Mouse (Mus musculus): ENCODE measurements at regions not wholly inside any gene's neighbourhood (a gene's known extent, or its start where the extent isn't known, plus 50 kb on each side); places are given as distances from the start of the nearest gene placed in this dataset.

DNA sequence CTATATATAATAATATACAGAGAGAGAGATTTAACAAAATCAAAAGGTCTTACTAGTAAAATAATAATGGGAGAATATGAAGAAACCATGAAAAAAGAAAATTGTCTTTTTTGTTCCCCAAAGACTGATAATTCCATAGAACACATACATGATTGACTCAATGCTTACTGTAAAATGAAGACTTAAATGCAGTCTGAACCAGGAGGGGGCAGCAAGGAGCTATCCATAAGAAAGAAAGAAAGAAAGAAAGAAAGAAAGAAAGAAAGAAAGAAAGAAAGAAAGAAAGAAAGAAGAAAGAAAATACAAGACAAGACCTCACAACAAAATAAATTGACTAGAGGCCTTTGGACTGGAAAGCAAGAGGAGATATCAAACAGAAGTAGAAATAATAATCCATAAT, 868.8 kb upstream of the Acvr2a start:
- DNase-seq (ENCODE audit: low read depth, low spot score), result peak; percentile 25

DNA sequence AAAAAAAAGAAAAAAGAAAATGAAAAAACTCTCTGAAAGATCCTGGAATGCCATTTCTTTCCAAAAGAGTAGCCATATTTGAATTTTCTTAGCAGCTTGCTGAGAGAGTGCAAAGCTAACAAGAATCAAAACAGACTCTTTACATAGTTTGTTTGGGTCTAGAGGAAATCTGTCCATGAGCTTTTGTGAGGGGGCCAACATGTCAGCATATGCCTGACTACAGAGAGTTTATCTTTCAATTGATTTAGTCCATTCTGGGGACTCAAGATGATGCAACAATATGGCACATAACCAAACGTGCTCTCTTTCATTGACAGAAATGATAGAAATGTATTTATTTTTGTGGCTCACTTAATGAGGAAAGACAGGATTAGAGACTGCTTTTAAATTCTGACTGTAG, 822.8 kb upstream of the Acvr2a start:
- DNase-seq (ENCODE audit: low read depth, low spot score), result no peak

DNA sequence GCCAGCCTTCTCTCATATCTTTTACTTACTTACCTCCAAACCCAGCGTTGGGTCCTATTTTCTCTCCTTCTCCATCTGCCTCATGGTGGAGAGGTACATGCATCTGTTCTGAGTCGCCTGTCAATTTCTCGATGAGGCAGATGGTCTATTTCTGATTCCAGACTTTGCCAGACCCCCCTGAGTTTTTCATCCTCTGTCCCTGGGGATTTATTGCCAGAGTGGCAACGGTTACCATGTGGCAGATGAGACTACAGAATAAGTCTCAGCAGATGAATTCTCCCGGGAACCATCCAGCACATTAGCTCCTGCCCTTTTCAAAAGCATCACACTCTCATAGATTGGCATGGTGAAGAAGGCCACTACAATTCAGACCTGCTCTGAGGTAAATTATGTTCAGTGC, 819.7 kb upstream of the Acvr2a start:
- DNase-seq (ENCODE audit: low read depth, low spot score), result peak; percentile 27

DNA sequence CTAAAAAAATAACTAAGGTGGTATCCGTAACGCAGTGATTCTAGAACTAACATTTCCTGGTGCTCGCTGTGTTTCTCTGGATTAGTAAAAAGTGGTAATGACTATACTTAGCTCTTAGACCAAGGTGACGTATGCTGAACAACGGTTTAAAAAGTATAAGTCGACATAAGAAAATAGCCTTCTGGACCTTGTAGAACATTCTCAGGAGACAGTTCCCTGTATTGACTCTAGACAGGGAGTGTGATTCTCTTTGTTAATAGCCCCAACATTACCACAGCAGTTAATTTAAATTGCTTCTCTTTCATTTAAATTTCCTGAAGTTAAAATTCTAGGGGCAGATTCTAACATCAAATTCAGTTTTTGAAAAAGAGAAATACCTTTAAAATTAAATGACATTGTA, 812.7 kb upstream of the Acvr2a start:
- DNase-seq (ENCODE audit: low read depth, low spot score), result no peak

DNA sequence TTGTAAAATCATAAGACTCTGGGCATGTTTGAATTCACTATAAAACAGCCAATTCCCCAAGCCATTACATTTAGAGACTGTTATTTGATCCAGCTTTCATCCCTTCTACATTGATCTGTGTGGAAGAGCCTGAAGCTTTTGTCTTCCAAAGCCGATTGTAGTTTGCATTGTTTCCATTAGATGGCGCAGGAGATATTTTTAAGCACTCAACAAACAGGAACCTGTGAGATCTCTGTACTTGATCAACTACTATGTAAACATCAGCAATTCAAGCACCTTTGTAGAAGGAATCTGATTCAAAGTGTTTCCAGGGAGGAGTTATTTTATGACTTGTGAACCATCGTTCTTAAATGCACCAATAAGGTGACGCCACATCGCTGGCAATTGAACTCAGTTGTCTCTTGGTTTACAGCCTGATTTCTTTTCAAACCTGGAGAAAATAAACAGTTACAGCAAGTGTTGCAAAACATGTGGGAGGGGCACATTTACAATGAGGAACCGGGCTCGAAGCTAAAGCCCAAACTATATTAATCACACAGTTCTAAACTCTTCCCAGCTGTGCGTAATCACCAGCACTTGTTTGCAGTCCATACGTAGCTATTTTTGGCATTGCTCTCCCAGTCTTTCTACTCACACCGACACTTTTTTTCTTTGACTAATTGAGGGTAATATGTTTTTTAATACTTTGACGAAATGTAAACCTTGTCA, 812.0 kb upstream of the Acvr2a start:
- DNase-seq (ENCODE audit: low read depth, low spot score), result peak; percentile 88

DNA sequence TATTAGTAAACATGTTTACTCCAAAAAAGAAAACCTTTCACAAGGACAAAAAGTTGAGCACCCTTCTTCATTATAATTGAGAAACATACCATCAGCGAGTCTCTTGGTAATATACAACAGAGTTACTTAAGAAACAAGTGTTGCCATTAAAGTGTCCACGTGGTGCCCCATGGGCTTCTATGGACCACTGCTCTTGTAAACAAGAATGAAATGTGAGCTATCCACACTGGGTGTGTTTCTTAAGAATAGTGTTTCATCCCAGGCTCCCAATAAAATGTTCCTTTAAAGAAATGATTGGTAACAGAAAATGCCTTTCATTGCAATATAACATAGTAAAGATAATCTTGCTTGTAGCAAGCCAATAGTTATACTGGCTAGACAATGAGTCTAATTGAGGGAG, 803.6 kb upstream of the Acvr2a start:
- DNase-seq (ENCODE audit: low read depth, low spot score), result no peak

DNA sequence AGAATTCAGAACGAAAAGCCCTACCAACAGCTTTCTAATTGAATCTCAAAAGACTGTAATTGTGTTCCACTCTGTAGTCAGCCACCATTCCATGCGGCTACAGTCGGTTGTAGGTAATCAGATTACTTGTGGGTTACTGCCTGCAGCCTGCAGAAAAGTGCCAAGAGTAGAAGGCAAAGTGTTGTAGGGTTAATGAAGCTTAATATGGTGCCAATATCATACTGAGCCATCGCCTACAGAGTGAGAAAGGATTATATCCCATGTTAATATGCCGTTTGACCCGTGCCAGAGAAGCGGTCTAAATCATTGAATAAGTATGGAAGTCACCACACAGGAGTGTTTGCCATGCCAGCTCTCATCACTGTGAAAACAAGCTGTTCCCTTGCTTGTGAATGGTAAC, 786.4 kb upstream of the Acvr2a start:
- DNase-seq (ENCODE audit: low read depth, low spot score), result no peak

DNA sequence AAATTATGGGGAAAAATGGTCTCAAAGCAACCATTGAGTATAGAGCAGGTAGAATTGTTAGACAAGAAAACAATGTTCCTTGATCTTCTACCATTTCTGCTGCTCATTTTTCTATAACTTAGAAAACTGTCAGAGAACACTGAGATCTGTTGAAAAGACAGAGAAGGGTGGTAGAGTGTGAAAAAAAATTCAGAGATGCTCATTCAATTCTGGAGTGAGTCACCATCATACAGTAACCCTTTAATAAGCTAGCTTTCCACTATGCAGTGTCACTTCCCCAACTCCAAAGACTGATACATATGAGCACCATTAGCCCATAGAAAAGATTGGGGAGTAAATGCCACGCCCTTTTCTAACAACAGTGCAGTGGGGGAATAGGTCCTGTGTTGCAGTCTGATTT, 752.5 kb upstream of the Acvr2a start:
- peak; percentile 27 for DNase-seq (ENCODE audit: low read depth, low spot score)

DNA sequence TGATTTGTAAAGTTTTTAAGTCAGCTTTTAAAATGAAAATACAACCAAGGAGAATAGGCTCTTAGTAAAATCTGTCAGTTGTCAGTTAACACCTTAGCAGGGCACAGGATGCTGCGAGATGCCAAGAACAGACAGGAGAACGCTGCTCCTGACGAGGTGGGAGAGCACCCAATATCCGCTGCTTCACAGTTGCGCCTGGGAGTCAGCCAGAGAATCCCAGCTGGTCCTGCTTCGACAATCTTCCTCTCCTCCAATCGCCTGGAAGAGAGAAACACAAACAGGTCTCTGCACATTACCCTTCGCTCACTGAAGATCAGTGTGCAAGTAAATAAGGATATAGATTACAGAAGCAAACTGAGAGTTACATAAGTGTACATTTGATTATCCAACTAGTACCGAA, 750.5 kb upstream of the Acvr2a start:
- DNase-seq (ENCODE audit: low read depth, low spot score), result peak; percentile 93

DNA sequence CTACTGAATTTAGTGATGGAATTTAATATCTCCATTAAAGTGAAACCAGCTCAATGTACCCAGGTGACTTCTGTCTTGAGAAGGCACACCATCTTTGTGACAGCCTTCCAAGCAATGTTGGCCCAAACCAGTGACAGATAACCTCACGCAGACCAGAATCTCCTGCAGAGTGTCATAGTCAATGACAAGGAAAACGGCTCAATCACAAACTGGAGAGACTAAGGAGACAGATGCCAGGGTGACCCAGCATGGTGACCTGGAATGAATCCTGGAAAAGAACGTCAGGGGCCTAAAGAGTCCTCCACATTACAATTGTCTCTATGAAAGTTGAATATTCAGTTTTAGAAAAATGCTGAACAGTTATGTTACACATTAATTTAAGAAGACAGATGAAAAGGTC, 748.7 kb upstream of the Acvr2a start:
- DNase-seq (ENCODE audit: low read depth, low spot score), result no peak

DNA sequence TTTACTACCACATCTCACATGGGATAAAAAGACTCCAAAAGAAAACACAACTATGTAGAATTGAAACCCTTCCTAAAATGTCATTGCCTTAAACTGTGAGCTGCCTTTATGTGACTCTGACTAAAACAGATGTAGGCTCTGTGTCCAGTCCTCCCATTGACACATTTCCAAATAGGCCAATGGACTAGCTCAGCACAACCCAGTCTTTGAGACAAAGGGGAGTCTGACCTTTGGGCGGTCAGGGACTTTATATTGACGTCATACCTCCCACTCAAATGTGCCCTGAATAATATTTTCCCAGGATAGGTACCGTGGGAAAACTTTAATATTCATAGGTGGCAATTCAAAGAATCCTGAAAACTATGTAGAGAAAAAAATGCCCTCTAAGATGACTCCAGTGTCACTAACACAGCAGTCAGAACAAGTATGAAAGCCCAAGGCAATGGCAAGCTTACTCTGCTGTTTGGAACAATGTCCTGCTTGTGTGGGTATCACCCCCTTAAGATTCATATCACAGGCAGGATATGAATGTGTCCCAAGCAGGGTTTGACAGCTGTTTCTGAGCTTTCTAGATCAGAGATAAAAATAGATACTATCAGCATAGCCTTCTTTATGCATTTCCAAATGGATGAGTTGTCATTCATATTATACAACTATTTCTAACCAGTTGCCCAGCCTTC, 731.6 kb upstream of the Acvr2a start:
- DNase-seq (ENCODE audit: low read depth, low spot score), result no peak

DNA sequence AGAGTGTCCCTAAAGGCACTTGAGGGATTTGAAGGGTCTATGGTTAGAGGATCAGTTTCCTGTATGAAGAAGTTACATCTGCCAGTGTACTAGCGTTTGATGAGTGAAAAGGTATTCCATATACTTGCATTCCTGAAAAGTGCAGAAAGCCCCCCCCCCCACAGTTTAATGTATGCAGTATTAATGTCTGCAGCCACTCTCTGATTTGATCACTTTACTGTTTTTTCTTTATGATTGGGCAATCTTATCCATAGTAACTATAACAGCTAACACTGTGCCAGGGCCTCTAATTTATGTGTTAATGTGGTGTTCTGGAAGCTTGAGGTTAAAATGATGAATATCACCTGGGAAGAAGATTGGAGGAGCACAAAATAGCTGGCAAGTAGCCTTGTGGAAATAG, 715.6 kb upstream of the Acvr2a start:
- no peak for DNase-seq (ENCODE audit: low read depth, low spot score)

DNA sequence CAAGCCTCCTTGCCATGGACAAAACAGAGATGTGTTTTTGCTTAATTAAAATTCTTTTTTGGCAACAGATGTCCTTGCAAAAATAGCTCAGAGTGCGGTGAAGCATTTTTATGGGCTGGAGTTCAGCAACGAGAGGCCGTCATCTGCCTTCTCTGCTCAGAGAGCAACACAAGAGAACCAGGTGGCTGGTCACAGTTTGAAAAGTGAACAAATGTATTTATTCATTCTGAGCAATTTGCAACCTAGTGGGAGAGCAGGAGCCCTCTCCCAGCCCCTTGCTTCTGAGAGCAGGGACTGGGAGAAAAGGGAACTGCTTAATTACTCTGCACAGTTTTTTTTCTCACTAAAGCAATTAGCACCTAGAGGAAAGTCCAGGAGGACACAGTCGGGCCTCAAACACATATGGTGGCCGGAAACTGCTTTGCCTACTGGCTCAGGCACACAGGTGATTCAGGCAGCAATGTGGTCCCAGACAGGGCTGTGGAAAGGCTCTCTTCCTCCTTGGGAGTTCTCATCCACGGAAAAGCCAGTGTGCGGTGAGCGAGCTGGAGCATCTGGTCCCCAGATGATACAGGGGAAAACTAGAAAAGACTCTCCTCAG, 714.9 kb upstream of the Acvr2a start:
- peak; percentile 94 for DNase-seq (ENCODE audit: low read depth, low spot score)

DNA sequence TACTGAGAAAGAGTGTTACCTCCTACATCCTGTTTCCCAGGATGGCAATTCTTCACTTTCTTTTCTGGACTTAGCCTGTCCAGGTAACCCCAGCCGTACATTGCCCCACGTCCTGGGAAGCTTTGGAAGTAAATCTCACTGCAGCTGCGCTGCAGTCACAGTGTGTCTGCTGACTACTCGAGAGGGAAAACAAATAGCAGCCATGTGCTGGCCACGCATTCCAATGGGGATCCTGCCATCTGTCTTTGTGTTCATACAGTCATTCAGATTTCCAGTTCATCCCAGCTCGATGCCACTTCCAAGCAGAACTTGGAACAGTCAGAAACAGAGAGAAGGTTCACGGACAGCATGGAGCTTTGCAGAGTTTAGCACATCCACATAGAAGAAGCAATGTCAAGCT, 690.2 kb upstream of the Acvr2a start:
- DNase-seq (ENCODE audit: low read depth, low spot score), result peak; percentile 45

DNA sequence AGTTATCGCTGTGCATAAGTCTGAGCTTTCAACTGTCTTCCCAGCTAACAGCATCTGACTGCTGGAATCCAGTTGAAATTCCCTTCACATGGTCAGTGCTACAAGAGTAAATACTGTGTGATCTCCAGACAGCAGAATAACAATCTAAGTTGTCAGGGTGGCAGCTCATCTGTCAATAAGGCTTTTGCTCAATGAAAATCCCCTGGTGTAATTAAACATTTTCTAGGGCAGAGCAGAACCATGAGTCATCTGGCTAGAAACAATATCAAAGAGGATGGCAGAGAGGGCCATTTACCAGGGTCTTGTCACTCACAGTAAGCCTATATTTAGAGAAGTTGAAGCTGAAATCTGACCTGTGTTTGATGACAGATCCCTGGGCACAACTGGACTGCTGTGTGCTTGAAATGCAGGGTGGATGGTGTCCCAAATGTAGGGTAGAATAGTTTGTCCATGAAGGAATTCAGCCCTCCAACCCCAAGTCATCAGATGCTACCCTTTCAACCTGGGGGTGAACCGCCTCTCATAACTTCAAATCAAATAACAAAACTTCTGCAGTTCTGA, 675.8 kb upstream of the Acvr2a start:
- DNase-seq (ENCODE audit: low read depth, low spot score), result no peak

DNA sequence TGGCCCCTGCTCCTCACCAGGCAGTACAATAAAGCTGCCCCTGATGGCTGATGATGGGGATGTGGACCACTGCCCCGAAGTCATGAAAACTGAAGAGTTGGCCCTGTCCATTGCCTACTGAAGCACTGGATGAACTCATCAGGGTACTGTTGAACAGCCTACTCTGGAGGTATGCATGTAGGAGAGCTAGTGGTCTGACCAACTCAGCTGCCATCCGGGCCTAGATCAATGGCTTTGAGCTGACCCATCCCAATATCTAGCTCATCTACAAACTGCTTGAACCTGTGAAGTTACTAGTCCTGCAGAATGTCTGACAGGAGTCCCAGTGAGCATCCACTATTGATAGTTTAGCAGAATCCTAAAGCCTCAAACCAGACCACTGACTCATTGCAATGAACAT, 672.6 kb upstream of the Acvr2a start:
- no peak for DNase-seq (ENCODE audit: low read depth, low spot score)

DNA sequence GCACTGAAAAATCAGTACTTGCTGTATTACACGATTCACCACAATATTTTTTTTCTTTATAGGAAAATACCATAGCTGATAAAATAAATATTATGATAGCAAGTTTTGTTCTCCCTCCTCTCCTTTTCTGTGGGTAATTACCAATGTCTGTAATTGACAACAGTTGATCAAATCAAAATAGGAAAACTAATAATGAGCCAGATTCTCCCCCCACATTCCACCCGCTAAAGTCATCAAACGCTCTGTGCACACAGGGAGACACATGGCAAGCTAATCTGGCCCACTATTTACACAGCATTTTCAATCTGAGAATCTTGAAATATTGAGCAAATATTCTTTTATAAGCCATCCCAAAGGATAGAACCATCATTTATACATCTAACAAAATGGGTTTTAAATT, 659.2 kb upstream of the Acvr2a start:
- peak; percentile 13 for DNase-seq (ENCODE audit: low read depth, low spot score)

DNA sequence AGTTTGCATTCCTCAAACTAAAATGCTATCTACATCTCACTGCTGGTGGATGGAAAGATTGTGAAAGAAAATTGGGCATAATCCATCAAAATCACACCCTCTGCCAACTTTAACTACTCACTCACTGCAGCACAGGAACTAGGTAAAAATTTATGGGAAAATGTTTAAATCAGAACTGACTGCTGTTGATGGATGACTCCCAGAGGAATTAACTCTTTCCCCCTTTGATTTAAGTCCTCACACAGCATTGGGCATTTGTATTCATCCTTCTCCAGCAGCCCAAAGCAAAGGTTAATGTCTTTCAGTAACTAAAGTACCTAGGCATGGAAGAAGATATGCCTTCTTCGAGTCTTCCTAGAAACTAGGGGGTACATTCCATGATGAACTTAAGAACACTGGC, 641.3 kb upstream of the Acvr2a start:
- DNase-seq (ENCODE audit: low read depth, low spot score), result no peak

DNA sequence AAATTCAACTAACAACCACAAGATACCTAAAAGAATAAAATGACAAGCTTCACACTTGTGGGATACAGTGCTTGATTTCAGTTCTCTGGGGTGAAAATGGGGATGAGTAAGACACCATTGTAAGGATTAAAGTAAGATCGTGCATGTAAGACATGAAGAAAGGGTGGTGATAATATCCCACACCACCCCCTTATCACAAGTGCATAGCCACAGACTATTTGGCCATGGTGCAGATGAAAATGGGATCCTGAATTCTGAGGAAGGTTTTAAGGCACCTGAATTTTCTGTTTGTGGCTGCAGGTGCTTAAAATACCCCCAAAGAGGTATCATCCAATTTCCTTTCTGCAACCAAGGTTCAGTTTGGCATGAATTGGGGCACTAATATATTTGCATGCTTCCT, 627.7 kb upstream of the Acvr2a start:
- DNase-seq (ENCODE audit: low read depth, low spot score), result no peak

DNA sequence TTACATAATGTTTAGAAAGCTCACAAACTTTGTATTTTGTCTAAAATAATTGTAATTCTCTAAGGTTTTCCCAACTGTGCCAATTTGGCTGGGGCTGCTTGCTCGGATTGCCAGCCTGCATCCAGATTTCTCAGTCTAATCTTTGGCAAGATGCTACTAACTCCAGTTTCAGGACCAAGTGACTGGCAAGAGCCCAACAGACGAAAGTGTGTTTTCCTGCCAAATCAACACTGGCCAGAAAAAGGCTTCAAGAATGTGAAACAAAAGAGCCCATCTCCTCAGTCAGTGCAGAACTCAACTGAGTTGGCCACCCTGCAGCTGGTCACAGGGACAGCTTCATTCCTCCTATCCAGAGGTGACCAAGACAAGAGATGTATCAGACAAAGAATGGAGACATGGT, 627.3 kb upstream of the Acvr2a start:
- peak; percentile 80 for DNase-seq (ENCODE audit: low read depth, low spot score)

DNA sequence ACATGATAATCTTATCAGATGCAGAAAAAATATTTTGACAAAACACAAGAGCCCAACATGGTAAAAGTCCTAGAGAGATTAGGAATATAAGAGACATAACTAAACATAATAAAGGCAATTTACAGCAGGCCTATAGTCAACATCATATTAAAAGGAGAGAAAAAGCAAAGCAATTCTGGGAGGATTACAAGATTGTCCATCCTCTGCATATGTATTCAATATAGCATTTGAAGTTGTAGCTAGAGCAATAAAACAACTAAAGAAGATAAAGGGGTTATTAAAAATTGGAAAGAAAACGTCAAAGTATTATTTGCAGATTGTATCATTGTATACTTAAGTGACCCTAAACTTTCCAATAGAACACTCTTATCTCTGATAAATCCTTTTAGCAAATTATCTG, 602.1 kb upstream of the Acvr2a start:
- no peak for DNase-seq (ENCODE audit: low read depth, low spot score)

DNA sequence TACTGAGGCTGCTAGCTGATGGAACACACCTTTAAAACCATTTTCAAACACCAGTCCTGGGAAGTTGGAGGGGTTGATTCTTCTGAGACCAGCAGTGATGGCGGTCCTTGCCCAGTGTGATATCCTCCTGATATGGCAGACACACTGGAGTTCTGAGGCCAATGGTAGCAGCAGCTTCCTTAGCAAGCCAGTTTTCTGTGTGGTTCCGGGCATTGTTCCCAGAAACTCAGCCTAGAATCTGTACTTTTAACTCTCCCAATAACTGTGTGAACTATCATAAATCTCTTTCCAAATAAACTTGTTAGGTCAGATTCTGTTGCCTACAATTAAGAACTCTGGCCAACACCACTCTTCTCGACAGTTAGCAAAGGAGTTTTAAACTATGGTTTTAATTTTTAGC, 593.1 kb upstream of the Acvr2a start:
- peak; percentile 27 for DNase-seq (ENCODE audit: low read depth, low spot score)
